Mouse (Mus musculus) midbrain, embryonic 12.5 days (tissue): ENCODE measurements around the gene Lrcol1. TPM values are rescaled to one million over a fixed set of nuclear protein-coding genes. Genes with fewer than 3 reads are reported as not detected.

Experiments used
- ATAC-seq: fragments of 200-750 bp; cut with Nextera tagmentation; 2 replicates; pipeline ENCODE4 v1.8.0; 2017; ENCODE audit warnings: low read depth, moderate TSS enrichment, moderate library complexity; ENCODE audit not compliant: low FRiP score
- H3K27ac ChIP-seq: fragments of 300-500 bp; sonication (generic); replicated peaks from 2 replicates; pipeline ENCODE4 v1.5.1; 2016; ENCODE audit warnings: mild to moderate bottlenecking
- H3K27me3 ChIP-seq: fragments of 300-500 bp; sonication (generic); 2 replicates; pipeline ENCODE4 v1.6.1; 2016; ENCODE audit warnings: mild to moderate bottlenecking
- H3K36me3 ChIP-seq: fragments of 300-500 bp; sonication (generic); 2 replicates; pipeline ENCODE4 v1.6.1; 2016
- H3K4me1 ChIP-seq: fragments of 300-500 bp; sonication (generic); 2 replicates; pipeline ENCODE4 v1.6.1; 2016
- H3K4me2 ChIP-seq: fragments of 300-500 bp; sonication (generic); replicated peaks from 2 replicates; pipeline ENCODE4 v1.6.1; 2016; ENCODE audit warnings: mild to moderate bottlenecking, moderate library complexity
- H3K4me3 ChIP-seq: fragments of 300-500 bp; sonication (generic); 2 replicates; pipeline ENCODE4 v1.5.1; 2016; ENCODE audit warnings: mild to moderate bottlenecking
- H3K9ac ChIP-seq: fragments of 300-500 bp; sonication (generic); replicated peaks from 2 replicates; pipeline ENCODE4 v1.6.1; 2016; ENCODE audit warnings: mild to moderate bottlenecking, moderate library complexity
- H3K9me3 ChIP-seq: fragments of 300-500 bp; sonication (generic); 2 replicates; pipeline ENCODE4 v1.6.1; 2016; ENCODE audit warnings: mild to moderate bottlenecking
- WGBS: fragments of 180-500 bp; shearing (Covaris S2); methylation state at CpG from one replicate; pipeline ENCODE4 v1.1.7; 2016; 5-methylcytosine and 5-hydroxymethylcytosine counted together
- polyA plus RNA-seq: library from polyadenylated mRNA; unstranded; fragments of >200 nt; fragmentation: Nextera tagmentation; extraction: Ambion mirVana; gene quantifications from 2 replicates; pipeline ENCODE4 v1.2.1, GENCODE M21; 2016

Gene Lrcol1
- polyA plus RNA-seq, 1 experiment from 2014 or later: not detected

DNA sequence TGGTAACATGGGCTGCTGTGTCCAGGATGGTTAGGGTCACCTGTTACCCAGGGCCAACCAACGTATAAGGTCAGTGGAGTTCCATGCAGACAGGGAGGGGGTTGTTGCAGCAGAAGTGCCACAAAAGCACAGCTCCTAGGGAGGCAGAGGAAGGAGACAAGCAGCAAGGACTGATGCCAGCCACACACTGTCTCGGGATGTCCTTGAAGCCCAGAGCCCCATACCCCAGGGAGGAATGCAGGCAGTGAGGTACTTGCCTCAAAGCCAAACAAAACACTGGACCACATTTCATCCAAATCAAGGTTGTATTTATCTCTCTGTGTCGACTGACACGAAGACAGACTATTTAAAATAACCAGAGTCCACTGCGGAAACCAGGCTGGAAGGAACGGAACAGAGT is 16.9 kb downstream of the Lrcol1 start:
- Histone ChIP-seq H3K9ac (no peak overlapping the region), H3K4me1 (peaks cover 19% of the 10 kb centered on the region), H3K36me3 (no peaks in the 10 kb centered on the region), H3K27ac (no peak overlapping the region), H3K9me3 (no peaks in the 10 kb centered on the region), H3K4me2 (no peak overlapping the region), H3K4me3 (no peak overlapping the region), H3K27me3 (peaks cover 32% of the 10 kb centered on the region)
- 86% methylated on average over 6 of the region's 6 CpGs for WGBS
- no peak for ATAC-seq

DNA sequence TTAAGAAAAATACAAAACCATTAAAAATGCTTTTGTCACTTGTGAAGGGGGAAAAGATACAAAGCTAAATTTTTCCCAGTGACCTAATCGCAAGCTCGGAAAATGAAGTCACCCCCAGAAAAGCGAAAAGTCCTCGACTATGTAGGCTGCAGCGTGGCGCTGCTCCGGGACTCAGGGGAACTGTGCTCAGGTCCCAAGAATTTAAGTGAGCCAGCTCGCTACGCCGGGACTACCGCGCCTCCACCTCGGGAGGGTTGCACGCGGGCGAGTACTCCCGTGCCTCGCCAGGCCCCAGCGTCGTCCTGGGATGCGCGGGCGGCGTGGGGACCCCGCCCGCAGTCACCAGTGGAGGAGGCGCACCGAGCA is 18.3 kb downstream of the Lrcol1 start:
- 1% methylated on average over 28 of the region's 28 CpGs for WGBS
- H3K27ac ChIP-seq: no peak overlapping the region

GRCm38 (mm10) chr5:110363179-110363821 is 18.8 kb downstream of the Lrcol1 start:
- Histone ChIP-seq H3K27ac (no peak overlapping the region), H3K36me3 (peaks cover 6% of the 10 kb centered on the region; the same call in 1 of the 2 replicates)

More for the DNA sequence above, 18.3 kb downstream of the Lrcol1 start:
- peak overlapping the region; percentile 46 for H3K9ac ChIP-seq
- no peaks in the 10 kb centered on the region for H3K9me3 ChIP-seq
- H3K4me1 ChIP-seq: peaks cover 17% of the 10 kb centered on the region
- H3K4me3 ChIP-seq: peak overlapping the region; percentile 49
- peak overlapping the region; percentile 90 for H3K4me2 ChIP-seq
- ATAC-seq: peak; percentile 60; the same call in 1 of the 2 replicates
- peaks cover 32% of the 10 kb centered on the region for H3K27me3 ChIP-seq
- H3K36me3 ChIP-seq: peaks cover 3% of the 10 kb centered on the region; the same call in 1 of the 2 replicates

GRCm38 (mm10) chr5:110363822-110364545 is 19.5 kb downstream of the Lrcol1 start:
- H3K9me3 ChIP-seq: no peaks in the 10 kb centered on the region
- peak overlapping the region; percentile 46 for H3K9ac ChIP-seq
- H3K4me2 ChIP-seq: peak overlapping the region; percentile 90
- H3K4me3 ChIP-seq: peak overlapping the region; percentile 49
- H3K36me3 ChIP-seq: peaks cover 10% of the 10 kb centered on the region; the same call in 1 of the 2 replicates
- peaks cover 16% of the 10 kb centered on the region for H3K4me1 ChIP-seq
- WGBS: 41% methylated on average over 11 of the region's 11 CpGs
- peaks cover 32% of the 10 kb centered on the region for H3K27me3 ChIP-seq
- ATAC-seq: no peak
- no peak overlapping the region for H3K27ac ChIP-seq

More at GRCm38 (mm10) chr5:110363179-110363821, 18.8 kb downstream of the Lrcol1 start:
- Histone ChIP-seq H3K9ac (peak overlapping the region; percentile 46), H3K27me3 (peaks cover 32% of the 10 kb centered on the region), H3K4me3 (peak overlapping the region; percentile 49), H3K4me1 (peaks cover 16% of the 10 kb centered on the region), H3K9me3 (no peaks in the 10 kb centered on the region), H3K4me2 (peak overlapping the region; percentile 90)
- 4% methylated on average over 59 of the region's 72 CpGs for WGBS
- ATAC-seq: peak; percentile 87

- Histone ChIP-seq H3K4me1 (no peaks in the 10 kb centered on the region), H3K9me3 (no peaks in the 10 kb centered on the region), H3K27ac (no peak overlapping the region), H3K27me3 (no peaks in the 10 kb centered on the region), H3K4me2 (no peak overlapping the region), H3K9ac (no peak overlapping the region), H3K36me3 (peaks cover 64% of the 10 kb centered on the region), H3K4me3 (no peak overlapping the region)
- whole genome bisulfite sequencing: 59% methylated on average over 8 of the region's 8 CpGs
- peak; percentile 38 for ATAC-seq
Measured at GRCm38 (mm10) chr5:110376802-110377433, 32.4 kb downstream of the Lrcol1 start.

DNA sequence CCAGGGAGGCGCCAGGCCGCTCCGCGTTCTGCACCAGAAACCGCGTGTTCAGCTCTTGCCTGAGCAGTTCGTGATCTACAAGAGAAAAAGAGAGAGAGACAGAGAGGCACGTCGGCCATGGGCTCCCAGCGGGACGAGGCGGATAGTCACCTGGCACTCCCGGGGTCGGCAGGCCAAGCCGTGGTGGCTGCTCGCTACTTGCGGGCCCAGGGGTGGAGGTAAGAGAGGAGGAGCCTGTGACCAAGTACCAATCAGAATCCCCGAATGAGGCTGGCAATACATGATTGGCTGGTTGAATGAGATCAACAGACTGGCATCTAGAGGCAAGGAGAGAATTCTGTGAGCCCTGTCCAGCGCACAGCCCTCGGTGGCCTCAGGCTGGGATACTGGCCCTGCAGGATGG is 33.7 kb downstream of the Lrcol1 start:
- peak; percentile 50; the same call in 1 of the 2 replicates for ATAC-seq
- no peak overlapping the region for H3K9ac ChIP-seq
- no peaks in the 10 kb centered on the region for H3K27me3 ChIP-seq

GRCm38 (mm10) chr5:110379086-110379485 is 34.6 kb downstream of the Lrcol1 start:
- no peak overlapping the region for H3K4me2 ChIP-seq
- H3K4me1 ChIP-seq: peaks cover 3% of the 10 kb centered on the region; the same call in 1 of the 2 replicates
- no peak overlapping the region for H3K27ac ChIP-seq
- no peaks in the 10 kb centered on the region for H3K27me3 ChIP-seq
- H3K9ac ChIP-seq: no peak overlapping the region
- no peak overlapping the region for H3K4me3 ChIP-seq
- peaks cover 63% of the 10 kb centered on the region for H3K36me3 ChIP-seq
- H3K9me3 ChIP-seq: no peaks in the 10 kb centered on the region
- 93% methylated on average over 15 of the region's 15 CpGs for WGBS
- ATAC-seq: no peak

More for the DNA sequence above, 33.7 kb downstream of the Lrcol1 start:
- WGBS: 31% methylated on average over 20 of the region's 20 CpGs
- Histone ChIP-seq H3K4me1 (no peaks in the 10 kb centered on the region), H3K9me3 (no peaks in the 10 kb centered on the region), H3K27ac (no peak overlapping the region), H3K4me3 (no peak overlapping the region), H3K36me3 (peaks cover 67% of the 10 kb centered on the region), H3K4me2 (no peak overlapping the region)

DNA sequence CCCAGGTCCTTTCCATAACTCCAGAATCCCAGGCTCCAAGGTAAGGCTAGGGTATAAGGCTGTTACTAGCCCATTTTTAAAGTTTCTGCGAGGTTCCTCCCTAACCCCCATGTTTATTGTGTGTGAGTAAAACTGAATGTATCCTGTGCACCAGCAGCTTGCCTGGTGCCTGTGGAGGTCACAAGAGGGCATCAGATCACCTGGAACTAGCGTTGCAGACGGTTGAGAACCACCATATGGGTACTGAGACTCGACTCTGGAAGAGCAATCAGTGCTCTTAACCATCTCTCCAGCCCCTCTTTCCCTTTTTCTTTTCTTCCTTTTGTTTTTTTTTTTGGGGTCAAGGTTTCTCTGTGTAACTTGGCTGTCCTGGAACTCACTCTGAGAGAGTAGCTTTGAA is 35.3 kb downstream of the Lrcol1 start:
- Histone ChIP-seq H3K36me3 (peaks cover 56% of the 10 kb centered on the region), H3K27me3 (no peaks in the 10 kb centered on the region), H3K9ac (no peak overlapping the region), H3K27ac (no peak overlapping the region), H3K4me1 (peaks cover 11% of the 10 kb centered on the region), H3K9me3 (no peaks in the 10 kb centered on the region), H3K4me3 (no peak overlapping the region), H3K4me2 (no peak overlapping the region)
- WGBS: 92% methylated on average over 4 of the region's 4 CpGs
- no peak for ATAC-seq

GRCm38 (mm10) chr5:110384491-110384890 is 40.0 kb downstream of the Lrcol1 start:
- Histone ChIP-seq H3K9me3 (no peaks in the 10 kb centered on the region), H3K27ac (no peak overlapping the region), H3K9ac (no peak overlapping the region), H3K4me3 (no peak overlapping the region), H3K4me2 (peak overlapping the region; percentile 60), H3K36me3 (peaks cover 14% of the 10 kb centered on the region), H3K4me1 (peaks cover 31% of the 10 kb centered on the region), H3K27me3 (peaks cover 32% of the 10 kb centered on the region)
- 66% methylated on average over 6 of the region's 6 CpGs for WGBS
- no peak for ATAC-seq

DNA sequence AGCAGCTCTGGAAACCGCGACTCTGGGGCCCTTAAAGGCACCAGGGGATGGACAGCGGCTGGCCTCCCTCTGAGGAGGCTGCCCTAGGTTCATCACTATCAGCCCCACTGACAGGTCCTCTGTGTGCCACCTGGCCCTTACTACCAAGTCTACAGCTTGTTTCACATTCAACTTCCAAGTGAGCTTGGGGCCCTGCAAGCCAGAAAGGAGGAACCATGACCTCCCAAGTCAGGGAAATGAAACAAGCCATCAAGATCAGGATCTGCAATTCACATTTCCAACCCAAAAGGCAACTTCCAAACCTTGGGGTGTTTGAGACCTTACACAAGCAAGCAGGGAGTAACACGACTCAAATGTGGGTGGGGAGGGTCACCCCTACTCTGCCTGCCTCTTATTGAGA is 40.7 kb downstream of the Lrcol1 start:
- 0 out of 2 replicates have a peak, but pooled peaks cover 12% of the 10 kb centered on the region for H3K36me3 ChIP-seq
- H3K4me1 ChIP-seq: peaks cover 31% of the 10 kb centered on the region
- no peak overlapping the region for H3K27ac ChIP-seq
- H3K4me3 ChIP-seq: peak overlapping the region; percentile 68
- WGBS: 49% methylated on average over 4 of the region's 4 CpGs
- ATAC-seq: no peak
- peak overlapping the region; percentile 60 for H3K4me2 ChIP-seq
- peaks cover 32% of the 10 kb centered on the region for H3K27me3 ChIP-seq
- no peaks in the 10 kb centered on the region for H3K9me3 ChIP-seq
- H3K9ac ChIP-seq: 0 out of 2 replicates have a peak overlapping the region, but pooled peaks have one; percentile 65

- peaks cover 31% of the 10 kb centered on the region for H3K4me1 ChIP-seq
- H3K4me3 ChIP-seq: peak overlapping the region; percentile 68
- WGBS: under 1% methylated on average over 90 of the region's 90 CpGs
- H3K9me3 ChIP-seq: no peaks in the 10 kb centered on the region
- ATAC-seq: peak; percentile 87
- H3K4me2 ChIP-seq: peak overlapping the region; percentile 60
- H3K27me3 ChIP-seq: peaks cover 32% of the 10 kb centered on the region
- H3K36me3 ChIP-seq: 0 out of 2 replicates have a peak, but pooled peaks cover 6% of the 10 kb centered on the region
- peak overlapping the region; percentile 61 for H3K27ac ChIP-seq
- peak overlapping the region; percentile 65 for H3K9ac ChIP-seq
Measured at GRCm38 (mm10) chr5:110386371-110387330, 42.1 kb downstream of the Lrcol1 start.
